Mouse (Mus musculus) limb, embryonic 13.5 days (tissue): Measurements from ENCODE around the gene Adam21. TPM values are rescaled to one million over a fixed set of nuclear protein-coding genes. Genes with fewer than 3 reads are reported as not detected.

Experiments used
- ATAC-seq: fragments of 200-750 bp; cut with Nextera tagmentation; 2 replicates; pipeline ENCODE4 v1.8.0; 2017; ENCODE audit warnings: low read depth, moderate number of reproducible peaks, moderate TSS enrichment; ENCODE audit not compliant: low FRiP score
- H3K27ac ChIP-seq: fragments of 300-500 bp; sonication (generic); 2 replicates; pipeline ENCODE4 v1.5.1; 2015; ENCODE audit warnings: inconsistent platforms, mild to moderate bottlenecking, moderate library complexity
- H3K27me3 ChIP-seq: fragments of 300-500 bp; sonication (generic); 2 replicates; pipeline ENCODE4 v1.6.1; 2015; ENCODE audit warnings: mild to moderate bottlenecking, inconsistent platforms
- H3K36me3 ChIP-seq: fragments of 300-500 bp; sonication (generic); 2 replicates; pipeline ENCODE4 v1.6.1; 2015; ENCODE audit warnings: inconsistent platforms, mild to moderate bottlenecking, moderate library complexity
- H3K4me1 ChIP-seq: fragments of 300-500 bp; sonication (generic); 2 replicates; pipeline ENCODE4 v1.6.1; 2015; ENCODE audit warnings: inconsistent platforms
- H3K4me2 ChIP-seq: fragments of 300-500 bp; sonication (generic); replicated peaks from 2 replicates; pipeline ENCODE4 v1.6.1; 2015; ENCODE audit warnings: inconsistent platforms, mild to moderate bottlenecking, moderate library complexity
- H3K4me3 ChIP-seq: fragments of 300-500 bp; sonication (generic); 2 replicates; pipeline ENCODE4 v1.5.1; 2015; ENCODE audit warnings: moderate library complexity, mild to moderate bottlenecking, inconsistent platforms
- H3K9ac ChIP-seq: fragments of 300-500 bp; sonication (generic); 2 replicates; pipeline ENCODE4 v1.6.1; 2015; ENCODE audit warnings: mild to moderate bottlenecking, inconsistent platforms
- H3K9me3 ChIP-seq: fragments of 300-500 bp; sonication (generic); 2 replicates; pipeline ENCODE4 v1.6.1; 2016; ENCODE audit warnings: inconsistent platforms
- WGBS: fragments of 180-500 bp; shearing (Covaris S2); methylation state at CpG from one replicate; pipeline ENCODE4 v1.1.7; 2015; 5-methylcytosine and 5-hydroxymethylcytosine counted together
- polyA plus RNA-seq: library from polyadenylated mRNA; unstranded; fragments of >200 nt; fragmentation: Nextera tagmentation; extraction: Ambion mirVana; gene quantifications from 2 replicates; pipeline ENCODE4 v1.2.1, GENCODE M21; 2015

Adam21 gene
- 0.51 and 0.57 TPM in 2 replicates for polyA plus RNA-seq

- H3K27ac ChIP-seq = no peak within 1 kb of the TSS
- ATAC-seq = no peak
- WGBS = 85% methylated on average over 1 of the region's 1 CpGs
- H3K27me3 ChIP-seq = no peaks in the 10 kb centered on the region
- H3K36me3 ChIP-seq = peaks cover 27% of the 10 kb centered on the region
- no peak within 1 kb of the TSS for H3K9ac ChIP-seq
- no peaks in the 10 kb centered on the region for H3K9me3 ChIP-seq
- no peaks in the 10 kb centered on the region for H3K4me1 ChIP-seq
- H3K4me2 ChIP-seq = no peak within 1 kb of the TSS
- H3K4me3 ChIP-seq = no peak within 1 kb of the TSS
Measured at GRCm38 (mm10) chr12:81568374-81568773, at the start of gene Adam21. Gene Adam21 (minus strand): TSS chr12:81568474.

- Histone ChIP-seq H3K36me3 (no peaks in the 10 kb centered on the region), H3K4me1 (no peaks in the 10 kb centered on the region), H3K27me3 (peaks cover 4% of the 10 kb centered on the region; the same call in 1 of the 2 replicates), H3K9me3 (no peaks in the 10 kb centered on the region), H3K27ac (no peak overlapping the region), H3K9ac (no peak overlapping the region), H3K4me2 (no peak overlapping the region), H3K4me3 (no peak overlapping the region)
- WGBS = 69% methylated on average over 7 of the region's 7 CpGs
- no peak for ATAC-seq
Measured at GRCm38 (mm10) chr12:81616980-81617379, 48.7 kb upstream of the Adam21 start.

- 86% methylated on average over 6 of the region's 6 CpGs for WGBS
- peaks cover 4% of the 10 kb centered on the region; the same call in 1 of the 2 replicates for H3K27me3 ChIP-seq
- no peak overlapping the region for H3K9ac ChIP-seq
- H3K4me3 ChIP-seq = no peak overlapping the region
- no peaks in the 10 kb centered on the region for H3K9me3 ChIP-seq
- ATAC-seq = no peak
- H3K4me2 ChIP-seq = no peak overlapping the region
- H3K36me3 ChIP-seq = no peaks in the 10 kb centered on the region
- H3K27ac ChIP-seq = no peak overlapping the region
- no peaks in the 10 kb centered on the region for H3K4me1 ChIP-seq
Measured at GRCm38 (mm10) chr12:81615807-81616206, 47.5 kb upstream of the Adam21 start.

- no peaks in the 10 kb centered on the region; the same call in 1 of the 2 replicates for H3K27me3 ChIP-seq
- H3K9me3 ChIP-seq = no peaks in the 10 kb centered on the region
- H3K36me3 ChIP-seq = no peaks in the 10 kb centered on the region
- no peaks in the 10 kb centered on the region for H3K4me1 ChIP-seq
- H3K4me3 ChIP-seq = no peak overlapping the region
- H3K9ac ChIP-seq = no peak overlapping the region
- no peak overlapping the region for H3K4me2 ChIP-seq
- H3K27ac ChIP-seq = no peak overlapping the region
- no peak for ATAC-seq
Measured at GRCm38 (mm10) chr12:81609445-81609844, 41.2 kb upstream of the Adam21 start.

GRCm38 (mm10) chr12:81604995-81605784, 36.9 kb upstream of the Adam21 start:
- H3K4me1 ChIP-seq = no peaks in the 10 kb centered on the region
- 51% methylated on average over 5 of the region's 5 CpGs for WGBS
- H3K9ac ChIP-seq = no peak overlapping the region
- H3K27me3 ChIP-seq = peaks cover 3% of the 10 kb centered on the region; the same call in 1 of the 2 replicates
- no peak for ATAC-seq
- H3K4me3 ChIP-seq = no peak overlapping the region
- no peak overlapping the region for H3K27ac ChIP-seq
- no peaks in the 10 kb centered on the region for H3K9me3 ChIP-seq
- no peak overlapping the region for H3K4me2 ChIP-seq
- H3K36me3 ChIP-seq = no peaks in the 10 kb centered on the region

- ATAC-seq = no peak
- peaks cover 7% of the 10 kb centered on the region for H3K4me1 ChIP-seq
- H3K9me3 ChIP-seq = no peaks in the 10 kb centered on the region
- H3K9ac ChIP-seq = no peak overlapping the region
- no peaks in the 10 kb centered on the region for H3K36me3 ChIP-seq
- WGBS = 74% methylated on average over 8 of the region's 8 CpGs
- H3K4me2 ChIP-seq = no peak overlapping the region
- no peak overlapping the region for H3K4me3 ChIP-seq
- no peak overlapping the region for H3K27ac ChIP-seq
- peaks cover 5% of the 10 kb centered on the region; the same call in 1 of the 2 replicates for H3K27me3 ChIP-seq
Measured at GRCm38 (mm10) chr12:81596547-81597262, 28.4 kb upstream of the Adam21 start.

- H3K27me3 ChIP-seq = peaks cover 1% of the 10 kb centered on the region; the same call in 1 of the 2 replicates
- H3K4me1 ChIP-seq = peaks cover 7% of the 10 kb centered on the region
- peak; percentile 98 for ATAC-seq
- peak within 1 kb of the TSS; percentile 79 for H3K4me2 ChIP-seq
- peak within 1 kb of the TSS; percentile 15; the same call in 1 of the 2 replicates for H3K27ac ChIP-seq
- H3K9ac ChIP-seq = peak within 1 kb of the TSS; percentile 75
- no peaks in the 10 kb centered on the region for H3K9me3 ChIP-seq
- WGBS = 3% methylated on average over 35 of the region's 36 CpGs
- H3K36me3 ChIP-seq = peaks cover 9% of the 10 kb centered on the region
- peak within 1 kb of the TSS; percentile 76 for H3K4me3 ChIP-seq
Measured at GRCm38 (mm10) chr12:81594902-81595671, 26.8 kb upstream of the Adam21 start, which contains the start of gene Med6. Gene Med6 (minus strand): TSS chr12:81595008.

GRCm38 (mm10) chr12:81567931-81568330, 343 bp downstream of the Adam21 start:
- WGBS = 90% methylated on average over 5 of the region's 5 CpGs
- Histone ChIP-seq H3K36me3 (peaks cover 24% of the 10 kb centered on the region), H3K9me3 (no peaks in the 10 kb centered on the region), H3K4me1 (no peaks in the 10 kb centered on the region), H3K9ac (no peak overlapping the region), H3K27ac (no peak overlapping the region), H3K27me3 (no peaks in the 10 kb centered on the region), H3K4me3 (no peak overlapping the region), H3K4me2 (no peak overlapping the region)
- no peak for ATAC-seq

GRCm38 (mm10) chr12:81564173-81564572, 4.1 kb downstream of the Adam21 start:
- H3K36me3 ChIP-seq = 0 out of 2 replicates have a peak, but pooled peaks cover 3% of the 10 kb centered on the region

GRCm38 (mm10) chr12:81549286-81549685, 19.0 kb downstream of the Adam21 start:
- no peaks in the 10 kb centered on the region for H3K36me3 ChIP-seq
- H3K9me3 ChIP-seq = no peaks in the 10 kb centered on the region
- no peaks in the 10 kb centered on the region for H3K27me3 ChIP-seq
- no peak overlapping the region for H3K4me3 ChIP-seq
- no peak for ATAC-seq
- H3K4me1 ChIP-seq = no peaks in the 10 kb centered on the region
- no peak overlapping the region for H3K4me2 ChIP-seq
- no peak overlapping the region for H3K9ac ChIP-seq
- WGBS = 92% methylated on average over 3 of the region's 3 CpGs
- no peak overlapping the region for H3K27ac ChIP-seq

More at GRCm38 (mm10) chr12:81564173-81564572, 4.1 kb downstream of the Adam21 start:
- Histone ChIP-seq H3K4me1 (no peaks in the 10 kb centered on the region), H3K9ac (no peak overlapping the region), H3K27ac (no peak overlapping the region), H3K9me3 (no peaks in the 10 kb centered on the region), H3K27me3 (no peaks in the 10 kb centered on the region), H3K4me2 (no peak overlapping the region), H3K4me3 (no peak overlapping the region)
- no peak for ATAC-seq
- 92% methylated on average over 3 of the region's 3 CpGs for WGBS

- Histone ChIP-seq H3K9me3 (no peaks in the 10 kb centered on the region), H3K4me2 (no peak overlapping the region), H3K4me3 (no peak overlapping the region), H3K4me1 (no peaks in the 10 kb centered on the region), H3K9ac (no peak overlapping the region), H3K27me3 (no peaks in the 10 kb centered on the region), H3K27ac (no peak overlapping the region), H3K36me3 (no peaks in the 10 kb centered on the region)
- no peak for ATAC-seq
- 70% methylated on average over 4 of the region's 4 CpGs for WGBS
Measured at GRCm38 (mm10) chr12:81547163-81547562, 21.1 kb downstream of the Adam21 start.
